Mouse (Mus musculus): Measurements from ENCODE around the gene Btbd18.

DNA sequence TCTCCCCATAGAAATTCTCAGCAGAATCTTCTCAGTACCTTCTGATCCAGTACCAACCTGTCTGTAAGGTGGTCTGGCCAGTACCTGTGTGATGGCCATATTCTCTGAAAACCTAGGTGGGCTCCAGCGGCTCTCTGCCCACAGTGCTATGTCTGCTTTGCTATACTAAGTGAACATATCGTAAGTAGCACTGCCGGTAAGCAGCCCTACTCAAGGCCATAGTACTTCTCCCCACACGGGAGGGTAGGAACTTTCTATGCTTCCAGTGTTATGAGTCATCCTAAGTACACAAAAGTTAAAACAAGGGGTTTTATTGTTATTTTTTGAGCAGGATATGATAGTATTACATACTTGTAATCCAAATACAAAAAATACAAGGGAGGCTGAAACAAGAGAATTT is 24.9 kb upstream of the Btbd18 start:
- TF ChIP-seq JUN (IDR thresholded peaks at IDR 0.05; ENCODE audit: insufficient read depth, low read depth, low read length) (no peak), CTCF (conservative IDR thresholded peaks at IDR 0.05 in 1 of 2, IDR thresholded peaks at IDR 0.05 in 1 of 2; ENCODE audit: low read depth in 2 of 2, low read length in 2 of 2) (no peak), CHD1 (IDR thresholded peaks at IDR 0.05; ENCODE audit: low read depth, low read length) (no peak), RCOR1 (conservative IDR thresholded peaks at IDR 0.05; ENCODE audit: low read depth, low read length) (no peak), MAZ (IDR thresholded peaks at IDR 0.05; ENCODE audit: low read depth, low read length) (no peak), IRF4 (IDR thresholded peaks at IDR 0.05; ENCODE audit: low read depth, low read length) (no peak), POLR2A (IDR thresholded peaks at IDR 0.05; ENCODE audit: low read depth, low read length) (no peak), MAFK (IDR thresholded peaks at IDR 0.05; ENCODE audit: insufficient replicate concordance, low read length) (no peak)

All from CH12.LX (cell line).